Mouse (Mus musculus): ENCODE results near the gene Prss53. TPM values are rescaled to one million over a fixed set of nuclear protein-coding genes. Genes with fewer than 3 reads are reported as not detected.
"Not testable (repeated sequence)": the region's sequence is repeated elsewhere in the genome, so short reads cannot be mapped to it uniquely, and the experiment has no call there.

Prss53 gene
- total RNA-seq, 1 experiment from 2014 or later: not detected

GRCm38 (mm10) chr7:127918203-127918602 is 27.4 kb upstream of the Prss53 start:
- no peak for ATAC-seq (replicated peaks; ENCODE audit: insufficient number of reproducible peaks, low FRiP score, low TSS enrichment, poor library complexity, severe bottlenecking)

- no peak for ATAC-seq (replicated peaks; ENCODE audit: insufficient number of reproducible peaks, low FRiP score, low TSS enrichment, poor library complexity, severe bottlenecking)
Observed at GRCm38 (mm10) chr7:127915293-127915692, 24.5 kb upstream of the Prss53 start.

- no peak for ATAC-seq (replicated peaks; ENCODE audit: insufficient number of reproducible peaks, low FRiP score, low TSS enrichment, poor library complexity, severe bottlenecking)
Observed at GRCm38 (mm10) chr7:127912938-127913337, 22.2 kb upstream of the Prss53 start.

- ATAC-seq (replicated peaks; ENCODE audit: insufficient number of reproducible peaks, low FRiP score, low TSS enrichment, poor library complexity, severe bottlenecking): peak; percentile 99
Observed at GRCm38 (mm10) chr7:127912190-127912871, 21.6 kb upstream of the Prss53 start, which contains the start of gene Kat8. Gene Kat8 (plus strand): TSS chr7:127912516.

GRCm38 (mm10) chr7:127908656-127909055 is 17.9 kb upstream of the Prss53 start:
- ATAC-seq (replicated peaks; ENCODE audit: insufficient number of reproducible peaks, low FRiP score, low TSS enrichment, poor library complexity, severe bottlenecking): no peak

- ATAC-seq (replicated peaks; ENCODE audit: insufficient number of reproducible peaks, low FRiP score, low TSS enrichment, poor library complexity, severe bottlenecking): no peak
Observed at GRCm38 (mm10) chr7:127907939-127908338, 17.2 kb upstream of the Prss53 start.

GRCm38 (mm10) chr7:127903971-127904796 is 13.4 kb upstream of the Prss53 start, which contains the start of gene Bckdk:
Gene Bckdk (plus strand): TSS chr7:127904082.
- peak; percentile 77 for ATAC-seq (replicated peaks; ENCODE audit: insufficient number of reproducible peaks, low FRiP score, low TSS enrichment, poor library complexity, severe bottlenecking)

GRCm38 (mm10) chr7:127901772-127902171 is 11.0 kb upstream of the Prss53 start:
- ATAC-seq (replicated peaks; ENCODE audit: insufficient number of reproducible peaks, low FRiP score, low TSS enrichment, poor library complexity, severe bottlenecking): no peak

GRCm38 (mm10) chr7:127899997-127900396 is 9.2 kb upstream of the Prss53 start:
- ATAC-seq (replicated peaks; ENCODE audit: insufficient number of reproducible peaks, low FRiP score, low TSS enrichment, poor library complexity, severe bottlenecking): no peak

- no peak for ATAC-seq (replicated peaks; ENCODE audit: insufficient number of reproducible peaks, low FRiP score, low TSS enrichment, poor library complexity, severe bottlenecking)
Observed at GRCm38 (mm10) chr7:127898179-127898956, 7.6 kb upstream of the Prss53 start.

- no peak for ATAC-seq (replicated peaks; ENCODE audit: insufficient number of reproducible peaks, low FRiP score, low TSS enrichment, poor library complexity, severe bottlenecking)
Observed at GRCm38 (mm10) chr7:127897542-127897941, 6.8 kb upstream of the Prss53 start.

- ATAC-seq (replicated peaks; ENCODE audit: insufficient number of reproducible peaks, low FRiP score, low TSS enrichment, poor library complexity, severe bottlenecking): 0 out of 2 replicates have a peak, but pooled peaks have one; percentile 30
Observed at GRCm38 (mm10) chr7:127896384-127896783, 5.6 kb upstream of the Prss53 start.

- not testable (repeated sequence) for ATAC-seq (replicated peaks; ENCODE audit: insufficient number of reproducible peaks, low FRiP score, low TSS enrichment, poor library complexity, severe bottlenecking)
Observed at GRCm38 (mm10) chr7:127895891-127896290, 5.1 kb upstream of the Prss53 start.

- peak; percentile 92 for ATAC-seq (replicated peaks; ENCODE audit: insufficient number of reproducible peaks, low FRiP score, low TSS enrichment, poor library complexity, severe bottlenecking)
Observed at GRCm38 (mm10) chr7:127895442-127895841, 4.7 kb upstream of the Prss53 start, which contains the start of the genes Gm21974 and Vkorc1. Gene Gm21974 (minus strand): TSS chr7:127895454. Gene Vkorc1 (minus strand): TSS chr7:127895617.

GRCm38 (mm10) chr7:127894480-127894879 is 3.7 kb upstream of the Prss53 start:
- ATAC-seq (replicated peaks; ENCODE audit: insufficient number of reproducible peaks, low FRiP score, low TSS enrichment, poor library complexity, severe bottlenecking): no peak

- no peak for ATAC-seq (replicated peaks; ENCODE audit: insufficient number of reproducible peaks, low FRiP score, low TSS enrichment, poor library complexity, severe bottlenecking)
Observed at GRCm38 (mm10) chr7:127888821-127889220, 1.9 kb downstream of the Prss53 start.

- no peak for ATAC-seq (replicated peaks; ENCODE audit: insufficient number of reproducible peaks, low FRiP score, low TSS enrichment, poor library complexity, severe bottlenecking)
Observed at GRCm38 (mm10) chr7:127887781-127888180, 3.0 kb downstream of the Prss53 start.

GRCm38 (mm10) chr7:127887191-127887590 is 3.6 kb downstream of the Prss53 start:
- no peak for ATAC-seq (replicated peaks; ENCODE audit: insufficient number of reproducible peaks, low FRiP score, low TSS enrichment, poor library complexity, severe bottlenecking)

GRCm38 (mm10) chr7:127886551-127886950 is 4.2 kb downstream of the Prss53 start:
- no peak for ATAC-seq (replicated peaks; ENCODE audit: insufficient number of reproducible peaks, low FRiP score, low TSS enrichment, poor library complexity, severe bottlenecking)
